23 mouse cellular contexts compared by ENCODE assay signal in genomic region chr13:5844338-5844737, GRCm38 (mm10). TPM values are rescaled to one million over a fixed set of nuclear protein-coding genes. Genes with fewer than 3 reads are reported as not detected.
DNase-seq lines count a peak whose midpoint lies in the region; ATAC-seq and TF ChIP-seq lines count a peak whose summit lies in the region.
"Had no signal": no experiment of that assay in that cellular context is flagged by ENCODE, and none has a peak within 500 bp of the region (broad histone marks: within the 10 kb centered on the region; RNA-seq: fewer than 3 reads in every experiment).

No protein-coding gene starts in this region.

- ATAC-seq in megakaryocyte, adult 5-6 weeks (ENCODE audit: poor library complexity, severe bottlenecking): no peak
- ATAC-seq: forebrain, embryonic 14.5 days; hindbrain, postnatal 0 days had no signal

- no peaks in the 10 kb centered on the region for H3K36me3 ChIP-seq in heart, embryonic 10.5 days
- H3K36me3 ChIP-seq in megakaryocyte, embryonic 14.5 days (replicated peaks; ENCODE audit: low read length): no peaks in the 10 kb centered on the region
- H3K36me3 ChIP-seq in kidney, adult 2 months (ENCODE audit: control insufficient read depth, insufficient read depth, low read length): no peaks in the 10 kb centered on the region
- H3K36me3 ChIP-seq: heart, embryonic 15.5 days; hindbrain, embryonic 12.5 days; kidney, embryonic 15.5 days; liver, embryonic 12.5 days; midbrain, embryonic 12.5 days had no signal

- WGBS in heart, embryonic 10.5 days: 84% methylated on average over 5 of the region's 5 CpGs
- WGBS in large intestine, adult 2 months: 38% methylated on average over 5 of the region's 5 CpGs
- 87% methylated on average over 5 of the region's 5 CpGs for WGBS in kidney, adult 2 months

- H3K4me1 ChIP-seq in heart, embryonic 10.5 days: peaks cover 10% of the 10 kb centered on the region; the same call in 1 of the 2 replicates
- peaks cover 84% of the 10 kb centered on the region for H3K4me1 ChIP-seq in megakaryocyte, embryonic 14.5 days
- peaks cover 4% of the 10 kb centered on the region; the same call in 1 of the 2 replicates for H3K4me1 ChIP-seq in kidney, adult 2 months (ENCODE audit: control insufficient read depth, insufficient read depth, low read length)
- H3K4me1 ChIP-seq: hindbrain, embryonic 12.5 days; midbrain, embryonic 12.5 days had no signal

- H3K27ac ChIP-seq in heart, embryonic 10.5 days: no peak overlapping the region
- H3K27ac ChIP-seq in kidney, adult 2 months (ENCODE audit: insufficient read depth, low read depth, low read length): no peak overlapping the region
- H3K27ac ChIP-seq: hindbrain, embryonic 12.5 days; hindbrain, postnatal 0 days; midbrain, embryonic 12.5 days had no signal

- H3K4me3 ChIP-seq in heart, embryonic 10.5 days: no peak overlapping the region
- peak overlapping the region; percentile 31 for H3K4me3 ChIP-seq in megakaryocyte, embryonic 14.5 days (replicated peaks)
- H3K4me3 ChIP-seq in kidney, adult 2 months (ENCODE audit: insufficient read depth, low read depth, low read length): no peak overlapping the region
- H3K4me3 ChIP-seq: hindbrain, embryonic 12.5 days; kidney, embryonic 15.5 days; liver, embryonic 12.5 days; midbrain, embryonic 12.5 days had no signal

- H3K27me3 ChIP-seq in heart, embryonic 10.5 days (ENCODE audit: insufficient read depth, poor library complexity, severe bottlenecking): no peaks in the 10 kb centered on the region
- H3K27me3 ChIP-seq in megakaryocyte, embryonic 14.5 days (replicated peaks): no peaks in the 10 kb centered on the region
- no peaks in the 10 kb centered on the region for H3K27me3 ChIP-seq in kidney, adult 2 months (replicated peaks; ENCODE audit: control insufficient read depth, insufficient read depth, low read length)
- H3K27me3 ChIP-seq: heart, embryonic 15.5 days; hindbrain, embryonic 12.5 days; kidney, embryonic 15.5 days; liver, embryonic 12.5 days; midbrain, embryonic 12.5 days had no signal

- no peaks in the 10 kb centered on the region for H3K9me3 ChIP-seq in heart, embryonic 10.5 days
- H3K9me3 ChIP-seq in megakaryocyte, embryonic 14.5 days: no peaks in the 10 kb centered on the region
- H3K9me3 ChIP-seq: heart, embryonic 15.5 days; hindbrain, embryonic 12.5 days; kidney, embryonic 15.5 days; liver, embryonic 12.5 days; midbrain, embryonic 12.5 days had no signal

- peak; percentile 61 for DNase-seq in heart, adult 11 months
- no peak for DNase-seq in heart, embryonic 10.5 days (ENCODE audit: low spot score)
- peak; percentile 53 for DNase-seq in large intestine, adult 2 months (ENCODE audit: low read depth, low spot score)
- no peak for DNase-seq in kidney, adult 2 months
- no peak for DNase-seq in embryo, embryonic 11 days
- no peak for DNase-seq in right cerebral cortex, adult 2 months (ENCODE audit: low spot score in 2 of 2)
- DNase-seq: cerebellum, adult 8-10 months; cerebellum, postnatal 25 days; layer of hippocampus, postnatal 36 days; left cerebral cortex, postnatal 4 days; liver, postnatal 0 days; spleen, adult 18-20 months; thymus, adult 18-20 months; thymus, postnatal 36 days had no signal

- TF ChIP-seq POLR2A in kidney, adult 2 months (IDR thresholded peaks at IDR 0.05; ENCODE audit: low read depth, low read length): no peak

- TF ChIP-seq CTCF in kidney, adult 2 months (conservative IDR thresholded peaks at IDR 0.05; ENCODE audit: insufficient read depth, insufficient read length, low read depth, low read length): no peak

RNA-seq across cellular contexts. Expression of gene Klf6, which starts 16.9 kb away (rescaled TPM):
- polyA plus RNA-seq in heart, embryonic 10.5 days (2016; fragmentation: Nextera tagmentation; extraction: Ambion mirVana): 56.1 and 63.8 TPM in 2 replicates
- 51.6 and 132 TPM in 2 replicates for polyA plus RNA-seq in megakaryocyte, embryonic 14.5 days (2012; ENCODE audit: insufficient read depth, low replicate concordance)
- total RNA-seq in megakaryocyte, adult 5-6 weeks (2015): 160 and 180 TPM in 2 replicates
- total RNA-seq in megakaryocyte, adult 5-6 weeks (2017): 192 and 198 TPM in 2 replicates
- polyA plus RNA-seq in large intestine, adult 2 months (2012; rRNA removed): 27.2 and 57.9 TPM in 2 replicates
- polyA plus RNA-seq in kidney, adult 2 months (2012; rRNA removed): 10.0 and 10.7 TPM in 2 replicates

Comparison
In these comparisons a context has a peak if more than half of its experiments do, and no peak if none do; other contexts are left out.
1. DNase-seq: peak in heart, adult 11 months (single experiment) and large intestine, adult 2 months (single experiment); none in heart, embryonic 10.5 days (single experiment), kidney, adult 2 months (single experiment), embryo, embryonic 11 days (single experiment) and right cerebral cortex, adult 2 months (0 of 2).